Mouse (Mus musculus) spleen, postnatal 4 days (tissue): ENCODE measurements around the gene Nfkbid.
"Not testable (repeated sequence)": the region's sequence is repeated elsewhere in the genome, so short reads cannot be mapped to it uniquely, and the experiment has no call there.

Experiments
- DNase-seq, 2 experiments: peaks; one replicate each; pipeline ENCODE4 v3.0.0; 2022; ENCODE audit warnings: low spot score in 2 of 2

The Nfkbid gene

DNA sequence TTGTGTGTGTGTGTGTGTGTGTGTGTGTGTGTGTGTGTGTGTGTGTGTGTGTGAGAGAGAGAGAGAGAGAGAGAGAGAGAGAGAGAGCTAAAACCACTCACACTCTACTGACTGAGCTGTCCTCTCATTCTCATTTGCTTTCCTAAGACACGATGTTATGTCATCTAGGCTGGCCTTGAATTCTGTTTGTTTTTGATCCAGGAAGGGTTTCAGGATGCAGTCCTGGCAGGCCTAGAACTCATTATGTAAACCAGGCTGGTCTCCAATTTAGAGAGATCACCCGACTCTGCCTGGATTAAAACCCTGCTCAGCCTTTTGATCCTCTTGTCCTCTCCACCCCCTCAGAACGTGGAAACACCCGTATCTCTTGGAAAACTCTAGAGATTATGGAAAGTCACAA lies 42.5 kb downstream of the Nfkbid start:
- DNase-seq, result no peak

DNA sequence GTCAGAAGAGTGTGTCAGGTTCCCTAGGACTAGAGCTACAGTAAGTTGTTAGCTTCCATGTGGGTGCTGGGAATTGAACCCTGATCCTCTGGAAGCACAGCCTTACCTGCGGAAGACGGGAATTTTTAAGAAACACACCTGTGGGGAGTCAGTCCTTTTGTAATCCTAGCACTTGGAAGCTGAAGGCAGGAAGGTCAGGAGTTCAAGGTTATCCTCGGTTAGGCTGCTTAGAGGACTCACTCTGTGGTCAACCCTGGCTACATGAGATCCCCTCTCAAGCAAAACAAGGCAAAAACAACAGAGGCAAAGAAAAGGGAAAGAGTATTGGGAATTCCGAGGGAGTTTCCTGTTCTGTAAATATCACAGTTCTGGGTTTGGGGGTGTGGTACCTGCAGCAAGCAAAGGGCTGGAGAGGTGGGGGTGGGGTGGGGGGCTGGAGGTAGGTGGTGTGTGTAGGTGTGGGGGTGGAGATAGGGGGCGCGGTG lies 43.3 kb downstream of the Nfkbid start:
- no peak for DNase-seq

DNA sequence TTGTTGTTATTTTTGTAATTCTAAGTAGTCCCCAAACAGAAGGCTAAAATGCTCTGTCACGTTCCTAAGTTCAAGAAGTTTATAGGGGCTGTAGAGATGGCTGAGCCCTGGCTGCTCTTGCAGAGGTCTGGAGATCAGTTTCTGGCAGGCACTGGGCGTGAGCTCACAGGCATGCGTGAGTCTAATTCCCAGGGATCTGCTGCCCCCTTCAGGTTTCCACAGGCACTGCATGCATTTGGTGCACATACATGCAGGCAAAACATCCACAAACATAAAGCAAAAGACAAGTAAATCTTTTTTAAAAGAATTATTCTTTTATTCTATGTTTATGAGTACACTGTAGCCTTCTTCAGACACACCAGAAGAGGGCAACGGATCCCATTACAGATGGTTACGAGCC lies 50.9 kb downstream of the Nfkbid start:
- DNase-seq, result peak; percentile 43 to 78

DNA sequence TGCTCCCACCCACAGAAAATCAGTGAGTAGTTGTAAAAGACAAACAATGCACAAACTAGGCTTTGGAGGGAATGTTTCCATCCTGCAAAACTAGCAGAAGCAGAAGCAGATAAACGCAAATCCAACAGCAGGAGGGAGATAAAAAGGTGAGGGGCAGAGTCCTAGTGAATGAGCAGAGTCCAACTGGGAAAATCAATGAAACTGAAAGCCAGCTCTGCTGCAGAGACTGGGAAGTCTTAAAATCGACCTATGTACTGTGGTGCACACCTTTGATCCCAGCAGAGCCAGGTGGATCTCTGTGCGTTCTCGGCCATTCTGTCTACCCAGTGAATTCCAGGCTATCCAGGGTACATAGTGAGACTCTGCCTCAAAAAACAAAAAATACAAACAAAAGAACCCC lies 53.5 kb downstream of the Nfkbid start:
- DNase-seq, result no peak

DNA sequence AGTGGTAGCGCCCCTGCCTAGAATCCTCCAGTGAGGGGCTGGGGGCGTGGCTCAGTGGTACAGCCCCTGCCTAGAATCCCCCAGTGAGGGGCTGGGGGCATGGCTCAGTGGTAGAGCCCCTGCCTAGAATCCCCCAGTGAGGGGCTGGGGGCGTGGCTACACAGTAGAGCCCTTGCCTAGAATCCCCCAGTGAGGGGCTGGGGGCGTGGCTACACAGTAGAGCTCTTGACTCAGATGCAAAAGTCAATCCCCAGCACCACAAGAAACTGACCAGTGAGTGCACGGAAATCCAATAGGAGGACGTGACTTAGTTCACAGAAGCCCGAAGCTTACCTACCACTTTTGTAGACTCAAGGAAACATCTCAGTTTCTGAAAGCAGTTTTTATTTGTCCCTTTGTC lies 54.6 kb downstream of the Nfkbid start:
- not testable (repeated sequence) for DNase-seq

DNA sequence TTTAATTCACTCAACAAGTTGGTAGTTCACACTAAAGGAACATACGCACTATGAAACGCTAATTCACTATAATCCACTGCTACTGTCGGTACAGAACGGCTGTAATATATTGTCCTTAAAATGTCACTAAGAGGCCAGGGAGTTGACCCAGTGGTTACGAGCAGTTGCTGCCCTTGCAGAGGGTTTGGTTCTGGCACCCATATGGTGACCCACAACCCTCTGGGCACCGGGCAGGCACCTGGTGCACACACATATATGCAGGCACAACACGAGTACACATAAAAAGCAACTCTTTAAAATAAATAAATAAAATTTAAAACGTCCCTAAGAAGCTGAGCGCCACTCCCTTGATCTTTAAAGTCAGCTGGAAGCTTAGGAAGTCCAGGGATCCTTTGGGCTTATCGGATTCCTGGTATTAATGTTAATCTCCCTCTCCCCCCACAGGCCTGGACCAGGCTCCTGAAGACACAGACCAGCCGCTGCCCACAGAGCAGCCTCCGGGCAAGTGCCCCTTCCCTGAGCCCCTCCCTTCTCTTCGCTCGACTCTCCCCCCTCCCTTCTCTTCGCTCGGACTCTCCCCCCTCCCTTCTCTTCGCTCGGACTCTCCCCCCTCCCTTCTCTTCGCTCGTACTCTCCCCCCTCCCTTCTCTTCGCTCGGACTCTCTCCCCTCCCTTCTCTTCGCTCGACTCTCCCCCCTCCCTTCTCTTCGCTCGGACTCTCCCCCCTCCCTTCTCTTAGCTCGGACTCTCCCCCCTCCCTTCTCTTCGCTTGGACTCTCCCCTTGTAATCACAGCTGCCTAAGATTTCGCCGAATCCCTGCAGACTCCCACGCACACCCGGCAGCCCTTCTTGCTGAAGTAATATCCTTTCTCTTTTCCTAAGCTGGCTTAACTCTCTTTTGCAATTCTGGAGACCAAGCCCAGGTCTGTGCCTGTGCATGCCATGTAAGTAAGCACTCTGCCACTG lies 56.2 kb downstream of the Nfkbid start:
- no peak for DNase-seq
